Mouse (Mus musculus) MEL (cell line): Measurements from ENCODE around the gene Svbp. TPM values are rescaled to one million over a fixed set of nuclear protein-coding genes. Genes with fewer than 3 reads are reported as not detected.

Source experiments
- DNase-seq: peaks from one replicate; pipeline ENCODE4 v3.0.0; 2011; ENCODE audit warnings: low read depth, low spot score
- H3K27ac ChIP-seq: 2 replicates; pipeline ENCODE4 v1.5.1; 2012; ENCODE audit warnings: low read depth, mild to moderate bottlenecking, control low read depth, low read length, moderate library complexity; ENCODE audit not compliant: control insufficient read depth
- H3K27me3 ChIP-seq, 2 experiments: fragments of 150-350 bp in 1 of 2; sonication (generic) in 1 of 2; 2 replicates each; pipeline ENCODE4 v1.6.1; 2012; ENCODE audit warnings: low read length in 2 of 2, mild to moderate bottlenecking in 2 of 2, improper control_type of control experiment in 1 of 2, moderate library complexity in 1 of 2; ENCODE audit not compliant: insufficient read depth in 2 of 2, control insufficient read depth in 1 of 2
- H3K36me3 ChIP-seq, 2 experiments: 2 replicates each; pipeline ENCODE4 v1.6.1; 2012 to 2014; ENCODE audit warnings: low read length in 2 of 2, improper control_type of control experiment in 1 of 2, inconsistent platforms in 1 of 2, mild to moderate bottlenecking in 1 of 2; ENCODE audit not compliant: insufficient read depth in 2 of 2, control insufficient read depth in 1 of 2
- H3K4me1 ChIP-seq, 2 experiments: fragments of 150-350 bp in 1 of 2; sonication (generic) in 1 of 2; 2 replicates each; pipeline ENCODE4 v1.6.1; 2012; ENCODE audit warnings: low read length in 2 of 2, improper control_type of control experiment in 1 of 2, mild to moderate bottlenecking in 1 of 2; ENCODE audit not compliant: insufficient read depth in 2 of 2, control insufficient read depth in 1 of 2
- H3K4me3 ChIP-seq, 2 experiments: fragments of 150-350 bp in 1 of 2; sonication (generic) in 1 of 2; 2 replicates each; pipeline ENCODE4 v1.5.1; 2012; ENCODE audit warnings: low read depth in 2 of 2, low read length in 2 of 2, mild to moderate bottlenecking in 2 of 2, moderate library complexity in 2 of 2, control low read depth in 1 of 2, improper control_type of control experiment in 1 of 2; ENCODE audit not compliant: control insufficient read depth in 1 of 2, insufficient read depth in 1 of 2
- H3K79me2 ChIP-seq: 2 replicates; pipeline ENCODE4 v1.6.1; 2012; ENCODE audit warnings: mild to moderate bottlenecking, low read length, moderate library complexity; ENCODE audit not compliant: control insufficient read depth, poor library complexity, insufficient read depth
- H3K9ac ChIP-seq: 2 replicates; pipeline ENCODE4 v1.6.1; 2012; ENCODE audit warnings: low read depth, mild to moderate bottlenecking, control low read depth, low read length, moderate library complexity; ENCODE audit not compliant: control insufficient read depth, poor library complexity, severe bottlenecking
- H3K9me3 ChIP-seq: fragments of 150-350 bp; sonication (generic); replicated peaks from 2 replicates; pipeline ENCODE4 v1.6.1; 2012; ENCODE audit warnings: mild to moderate bottlenecking, low read length, improper control_type of control experiment, moderate library complexity; ENCODE audit not compliant: insufficient read depth
- CTCF ChIP-seq, 3 experiments: IDR thresholded peaks in 2 of 3; conservative IDR thresholded peaks in 1 of 3; 2 replicates each; pipeline ENCODE4 v1.5.1; 2011 to 2012; ENCODE audit warnings: low read length in 3 of 3, low read depth in 2 of 3, mild to moderate bottlenecking in 2 of 3, improper control_type of control experiment in 1 of 3, inconsistent platforms in 1 of 3, mixed read lengths in 1 of 3, moderate library complexity in 1 of 3; ENCODE audit not compliant: control insufficient read depth in 1 of 3, insufficient read depth in 1 of 3, poor library complexity in 1 of 3, severe bottlenecking in 1 of 3
- GABPA ChIP-seq: IDR thresholded peaks from 2 replicates; pipeline ENCODE4 v1.6.1; 2012; ENCODE audit warnings: low read depth, mild to moderate bottlenecking, inconsistent platforms, low read length, improper control_type of control experiment, moderate library complexity
- HCFC1 ChIP-seq: IDR thresholded peaks from 2 replicates; pipeline ENCODE4 v1.6.1; 2012; ENCODE audit warnings: low read depth, mild to moderate bottlenecking, inconsistent platforms, low read length, improper control_type of control experiment, moderate library complexity
- JUND ChIP-seq: IDR thresholded peaks from 2 replicates; pipeline ENCODE4 v1.6.1; 2011; ENCODE audit warnings: low read depth, mild to moderate bottlenecking, improper control_type of control experiment, low read length
- KAT2A ChIP-seq: conservative IDR thresholded peaks from 2 replicates; pipeline ENCODE4 v1.6.1; 2012; ENCODE audit warnings: low read depth, low read length, improper control_type of control experiment, inconsistent platforms
- MAX ChIP-seq: IDR thresholded peaks from 2 replicates; pipeline ENCODE4 v1.6.1; 2011; ENCODE audit warnings: low read length, improper control_type of control experiment
- MEF2A ChIP-seq: IDR thresholded peaks from 2 replicates; pipeline ENCODE4 v1.6.1; 2014; ENCODE audit warnings: low read depth, mild to moderate bottlenecking, inconsistent platforms, low read length, improper control_type of control experiment; ENCODE audit not compliant: poor library complexity, insufficient replicate concordance, severe bottlenecking; ENCODE audit errors: extremely low read depth
- SIN3A ChIP-seq: IDR thresholded peaks from 2 replicates; pipeline ENCODE4 v1.6.1; 2012; ENCODE audit warnings: low read length, improper control_type of control experiment, inconsistent platforms
- SMC3 ChIP-seq: IDR thresholded peaks from 2 replicates; pipeline ENCODE4 v1.6.1; 2011; ENCODE audit warnings: low read depth, low read length, improper control_type of control experiment
- TCF12 ChIP-seq: IDR thresholded peaks from 2 replicates; pipeline ENCODE4 v1.6.1; 2014; ENCODE audit warnings: low read depth, mild to moderate bottlenecking, inconsistent platforms, low read length, improper control_type of control experiment, moderate library complexity
- USF1 ChIP-seq: IDR thresholded peaks from 2 replicates; pipeline ENCODE4 v1.6.1; 2014; ENCODE audit warnings: low read depth, mild to moderate bottlenecking, inconsistent platforms, low read length, improper control_type of control experiment, moderate library complexity
- ZKSCAN1 ChIP-seq: IDR thresholded peaks from 2 replicates; pipeline ENCODE4 v1.6.1; 2012; ENCODE audit warnings: low read depth, mild to moderate bottlenecking, inconsistent platforms, low read length, improper control_type of control experiment, moderate library complexity
- ZMIZ1 ChIP-seq: IDR thresholded peaks from 2 replicates; pipeline ENCODE4 v1.6.1; 2012; ENCODE audit warnings: low read depth, mild to moderate bottlenecking, inconsistent platforms, low read length, improper control_type of control experiment, moderate library complexity
- ZNF384 ChIP-seq: IDR thresholded peaks from 2 replicates; pipeline ENCODE4 v1.6.1; 2012; ENCODE audit warnings: low read depth, mild to moderate bottlenecking, inconsistent platforms, low read length, improper control_type of control experiment
- polyA plus RNA-seq, 2 experiments: library from polyadenylated mRNA; stranded (reverse) in 1 of 2; unstranded in 1 of 2; fragments of >175 nt in 1 of 2; fragments of >200 nt in 1 of 2; gene quantifications; 2 replicates each; pipeline versions ENCODE4 v1.2.1 to v1.2.4; 2012; ENCODE audit warnings: low replicate concordance in 2 of 2, low read depth in 1 of 2; ENCODE audit not compliant: insufficient read length in 2 of 2, insufficient read depth in 1 of 2, missing spikeins in 1 of 2
- total RNA-seq: library from RNA; depleted of rRNA; stranded (reverse); fragments of 300-350 nt; gene quantifications from 2 replicates; pipeline ENCODE4 v1.2.3, GENCODE M21; 2012

Gene Svbp
- total and polyA plus RNA-seq, 3 experiments: 63.7 to 131 TPM; not detected in 1

DNA sequence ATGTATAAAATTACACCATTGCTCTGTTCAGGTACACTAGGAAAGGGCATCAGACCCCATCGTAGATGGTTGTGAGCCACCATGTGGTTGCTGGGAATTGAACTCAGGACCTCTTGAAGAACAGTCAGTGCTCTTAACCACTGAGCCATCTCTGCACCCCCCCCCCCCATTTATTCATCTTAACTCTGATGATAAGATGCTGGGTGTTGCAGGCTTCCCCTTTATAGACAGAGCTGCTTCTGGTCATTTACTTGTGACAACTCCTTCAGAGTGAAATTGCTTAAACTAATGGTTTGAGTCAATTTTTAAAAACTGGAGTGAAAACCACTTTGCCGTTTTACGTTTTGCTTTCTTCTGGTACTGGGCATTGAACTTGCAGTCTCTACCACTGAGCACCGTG lies 2.3 kb upstream of the Svbp start (continued):
- TF ChIP-seq GABPA: no peak
- no peak for TF ChIP-seq CTCF (IDR thresholded peaks at IDR 0.05 in 2 of 3, conservative IDR thresholded peaks at IDR 0.05 in 1 of 3; ENCODE audit: control insufficient read depth in 1 of 3, insufficient read depth in 1 of 3, low read depth in 2 of 3, low read length in 3 of 3, poor library complexity in 1 of 3, severe bottlenecking in 1 of 3)
- TF ChIP-seq MEF2A: no peak

DNA sequence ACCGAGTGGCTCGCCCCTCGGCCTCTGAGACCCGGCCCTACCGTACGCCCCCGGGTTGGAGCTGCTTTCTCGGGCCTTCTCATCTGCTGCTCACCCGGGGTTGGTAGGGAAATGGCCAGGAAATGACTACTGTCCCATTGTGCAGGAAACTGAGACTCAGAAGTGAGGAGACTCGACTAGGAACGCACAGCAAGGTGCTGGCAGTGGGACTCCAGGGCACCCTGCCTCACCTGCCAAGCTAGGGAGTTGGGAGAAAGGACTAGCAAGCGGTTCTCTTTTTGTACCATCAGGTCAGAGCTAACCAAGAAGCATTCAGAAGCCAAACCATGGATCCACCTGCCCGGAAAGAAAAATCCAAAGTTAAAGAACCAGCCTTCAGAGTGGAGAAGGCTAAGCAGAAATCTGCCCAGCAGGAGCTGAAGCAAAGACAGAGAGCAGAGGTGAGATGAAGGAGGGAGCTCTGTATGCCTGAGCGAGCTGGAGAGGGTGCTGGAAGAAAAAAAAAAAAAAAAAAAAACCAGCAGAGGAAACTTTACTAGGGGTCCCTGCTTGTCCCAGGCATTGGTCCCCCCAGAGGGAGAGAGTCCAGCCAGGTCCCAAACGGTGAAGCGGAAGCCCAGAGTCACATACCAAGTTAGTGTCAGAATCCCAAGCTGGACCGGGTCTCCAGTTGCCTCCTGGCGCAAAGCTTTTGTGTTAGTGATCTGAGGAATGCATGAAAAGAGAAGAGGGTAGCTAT lies 645 bp downstream of the Svbp start:
- peak overlapping the region; percentile 88 for H3K9ac ChIP-seq
- no peaks in the 10 kb centered on the region for H3K9me3 ChIP-seq
- H3K4me3 ChIP-seq: peak overlapping the region; percentile 84 to 88
- peaks cover 19 to 33% of the 10 kb centered on the region in 2 experiments for H3K4me1 ChIP-seq
- H3K79me2 ChIP-seq: peaks cover 5% of the 10 kb centered on the region; the same call in 1 of the 2 replicates
- H3K27me3 ChIP-seq: no peaks in the 10 kb centered on the region
- TF ChIP-seq ZNF384 (peak; percentile 52; the same call in 1 of the 2 replicates), SIN3A (0 out of 2 replicates have a peak, but pooled peaks have one; percentile 14), ZKSCAN1 (no peak)
- no peak overlapping the region for H3K27ac ChIP-seq
- peaks cover 0 to 44% of the 10 kb centered on the region in 2 experiments; a peak in 2 of 4 replicates for H3K36me3 ChIP-seq
- DNase-seq: no peak

DNA sequence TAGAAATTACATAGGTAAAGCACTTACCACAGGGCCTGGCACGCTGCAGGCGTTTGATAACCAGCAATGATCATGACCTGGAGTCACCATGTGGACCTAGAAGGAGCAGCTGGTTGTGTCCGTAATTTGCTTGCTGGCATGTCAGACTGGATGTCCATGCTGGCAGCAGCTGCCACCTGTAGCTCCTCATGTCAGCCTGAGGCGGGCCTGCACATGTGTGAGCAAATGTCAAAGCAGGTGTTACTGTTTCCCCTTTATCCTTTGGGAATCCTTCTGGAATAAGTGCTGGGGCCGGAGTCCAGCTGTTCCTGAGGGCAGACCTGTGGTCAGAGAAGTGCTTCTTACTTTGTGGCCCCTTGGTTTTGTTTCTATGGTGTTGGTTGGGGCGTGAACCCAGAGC lies 3.0 kb downstream of the Svbp start:
- peaks cover 0 to 22% of the 10 kb centered on the region in 2 experiments; a peak in 2 of 4 replicates for H3K36me3 ChIP-seq
- H3K4me1 ChIP-seq: peaks cover 12 to 19% of the 10 kb centered on the region in 2 experiments
- no peak for DNase-seq
- H3K9ac ChIP-seq: no peak overlapping the region
- H3K4me3 ChIP-seq: no peak overlapping the region
- H3K9me3 ChIP-seq: no peaks in the 10 kb centered on the region
- no peaks in the 10 kb centered on the region for H3K27me3 ChIP-seq
- peaks cover 5% of the 10 kb centered on the region; the same call in 1 of the 2 replicates for H3K79me2 ChIP-seq
- no peak overlapping the region for H3K27ac ChIP-seq
- TF ChIP-seq MAX: no peak
- no peak for TF ChIP-seq KAT2A
- no peak for TF ChIP-seq SMC3
- no peak for TF ChIP-seq HCFC1
- no peak for TF ChIP-seq ZMIZ1
- no peak for TF ChIP-seq USF1
- no peak for TF ChIP-seq JUND
- TF ChIP-seq TCF12: no peak
